Mouse (Mus musculus): Measurements from ENCODE around the gene Rasgef1b. TPM values are rescaled to one million over a fixed set of nuclear protein-coding genes. Genes with fewer than 3 reads are reported as not detected.
A peak's percentile ranks its signal among the peaks of the same experiment; 100 is the strongest.

The Rasgef1b gene
- polyA plus RNA-seq, 1 experiment = 8.6 TPM

GRCm38 (mm10) chr5:99591348-99591747 is 137.5 kb downstream of the Rasgef1b start:
- Histone ChIP-seq H3K4me3 (ENCODE audit: insufficient read depth, low read depth, low read length) (no peak overlapping the region), H3K27me3 (replicated peaks; ENCODE audit: control insufficient read depth, insufficient read depth, low read length) (no peaks in the 10 kb centered on the region), H3K36me3 (ENCODE audit: control insufficient read depth, insufficient read depth, low read length) (no peaks in the 10 kb centered on the region), H3K4me1 (ENCODE audit: control insufficient read depth, insufficient read depth, low read length) (no peaks in the 10 kb centered on the region), H3K27ac (ENCODE audit: insufficient read depth, low read depth, low read length) (no peak overlapping the region)
- no peak for DNase-seq
- TF ChIP-seq POLR2A (IDR thresholded peaks at IDR 0.05; ENCODE audit: low read depth, low read length) = no peak
- TF ChIP-seq CTCF (conservative IDR thresholded peaks at IDR 0.05; ENCODE audit: insufficient read depth, insufficient read length, low read depth, low read length) = no peak
- WGBS = 40% methylated on average over 6 of the region's 6 CpGs

- WGBS = 85% methylated on average over 4 of the region's 4 CpGs
- no peaks in the 10 kb centered on the region for H3K27me3 ChIP-seq (replicated peaks; ENCODE audit: control insufficient read depth, insufficient read depth, low read length)
- TF ChIP-seq POLR2A (IDR thresholded peaks at IDR 0.05; ENCODE audit: low read depth, low read length) = no peak
- no peak for TF ChIP-seq CTCF (conservative IDR thresholded peaks at IDR 0.05; ENCODE audit: insufficient read depth, insufficient read length, low read depth, low read length)
- no peaks in the 10 kb centered on the region for H3K4me1 ChIP-seq (ENCODE audit: control insufficient read depth, insufficient read depth, low read length)
- no peaks in the 10 kb centered on the region for H3K36me3 ChIP-seq (ENCODE audit: control insufficient read depth, insufficient read depth, low read length)
- no peak for DNase-seq
- no peak overlapping the region for H3K27ac ChIP-seq (ENCODE audit: insufficient read depth, low read depth, low read length)
- H3K4me3 ChIP-seq (ENCODE audit: insufficient read depth, low read depth, low read length) = no peak overlapping the region
These were observed 138.3 kb downstream of the Rasgef1b start for GRCm38 (mm10) chr5:99590539-99590938.

GRCm38 (mm10) chr5:99587994-99588393 is 140.9 kb downstream of the Rasgef1b start:
- Histone ChIP-seq H3K36me3 (ENCODE audit: control insufficient read depth, insufficient read depth, low read length) (no peaks in the 10 kb centered on the region), H3K4me1 (ENCODE audit: control insufficient read depth, insufficient read depth, low read length) (no peaks in the 10 kb centered on the region), H3K27ac (ENCODE audit: insufficient read depth, low read depth, low read length) (no peak overlapping the region), H3K27me3 (replicated peaks; ENCODE audit: control insufficient read depth, insufficient read depth, low read length) (no peaks in the 10 kb centered on the region), H3K4me3 (ENCODE audit: insufficient read depth, low read depth, low read length) (no peak overlapping the region)
- TF ChIP-seq POLR2A (IDR thresholded peaks at IDR 0.05; ENCODE audit: low read depth, low read length) (no peak), CTCF (conservative IDR thresholded peaks at IDR 0.05; ENCODE audit: insufficient read depth, insufficient read length, low read depth, low read length) (no peak)
- WGBS = 98% methylated on average over 5 of the region's 5 CpGs
- no peak for DNase-seq

- Histone ChIP-seq H3K27me3 (replicated peaks; ENCODE audit: control insufficient read depth, insufficient read depth, low read length) (no peaks in the 10 kb centered on the region), H3K4me1 (ENCODE audit: control insufficient read depth, insufficient read depth, low read length) (no peaks in the 10 kb centered on the region), H3K4me3 (ENCODE audit: insufficient read depth, low read depth, low read length) (no peak overlapping the region), H3K27ac (ENCODE audit: insufficient read depth, low read depth, low read length) (no peak overlapping the region), H3K36me3 (ENCODE audit: control insufficient read depth, insufficient read depth, low read length) (no peaks in the 10 kb centered on the region)
- TF ChIP-seq POLR2A (IDR thresholded peaks at IDR 0.05; ENCODE audit: low read depth, low read length) (no peak), CTCF (conservative IDR thresholded peaks at IDR 0.05; ENCODE audit: insufficient read depth, insufficient read length, low read depth, low read length) (no peak)
- 73% methylated on average over 4 of the region's 4 CpGs for WGBS
- no peak for DNase-seq
These were observed 141.3 kb downstream of the Rasgef1b start for GRCm38 (mm10) chr5:99587589-99587988.

- 63% methylated on average over 6 of the region's 6 CpGs for WGBS
- Histone ChIP-seq H3K36me3 (ENCODE audit: control insufficient read depth, insufficient read depth, low read length) (no peaks in the 10 kb centered on the region), H3K27ac (ENCODE audit: insufficient read depth, low read depth, low read length) (peak overlapping the region; percentile 49; the same call in 1 of the 2 replicates), H3K4me3 (ENCODE audit: insufficient read depth, low read depth, low read length) (no peak overlapping the region), H3K4me1 (ENCODE audit: control insufficient read depth, insufficient read depth, low read length) (no peaks in the 10 kb centered on the region), H3K27me3 (replicated peaks; ENCODE audit: control insufficient read depth, insufficient read depth, low read length) (no peaks in the 10 kb centered on the region)
- DNase-seq = peak; percentile 70
- TF ChIP-seq CTCF (conservative IDR thresholded peaks at IDR 0.05; ENCODE audit: insufficient read depth, insufficient read length, low read depth, low read length) (no peak), POLR2A (IDR thresholded peaks at IDR 0.05; ENCODE audit: low read depth, low read length) (no peak)
These were observed 142.6 kb downstream of the Rasgef1b start for GRCm38 (mm10) chr5:99586287-99586686.

GRCm38 (mm10) chr5:99585166-99585898 is 143.5 kb downstream of the Rasgef1b start:
- Histone ChIP-seq H3K36me3 (ENCODE audit: control insufficient read depth, insufficient read depth, low read length) (no peaks in the 10 kb centered on the region), H3K27ac (ENCODE audit: insufficient read depth, low read depth, low read length) (no peak overlapping the region), H3K27me3 (replicated peaks; ENCODE audit: control insufficient read depth, insufficient read depth, low read length) (no peaks in the 10 kb centered on the region), H3K4me1 (ENCODE audit: control insufficient read depth, insufficient read depth, low read length) (no peaks in the 10 kb centered on the region), H3K4me3 (ENCODE audit: insufficient read depth, low read depth, low read length) (no peak overlapping the region)
- 68% methylated on average over 5 of the region's 5 CpGs for whole genome bisulfite sequencing
- DNase-seq = no peak
- TF ChIP-seq POLR2A (IDR thresholded peaks at IDR 0.05; ENCODE audit: low read depth, low read length) (no peak), CTCF (conservative IDR thresholded peaks at IDR 0.05; ENCODE audit: insufficient read depth, insufficient read length, low read depth, low read length) (no peak)

- Histone ChIP-seq H3K4me1 (ENCODE audit: control insufficient read depth, insufficient read depth, low read length) (no peaks in the 10 kb centered on the region), H3K27ac (ENCODE audit: insufficient read depth, low read depth, low read length) (no peak overlapping the region), H3K36me3 (ENCODE audit: control insufficient read depth, insufficient read depth, low read length) (no peaks in the 10 kb centered on the region), H3K27me3 (replicated peaks; ENCODE audit: control insufficient read depth, insufficient read depth, low read length) (no peaks in the 10 kb centered on the region), H3K4me3 (ENCODE audit: insufficient read depth, low read depth, low read length) (no peak overlapping the region)
- DNase-seq = no peak
- TF ChIP-seq CTCF (conservative IDR thresholded peaks at IDR 0.05; ENCODE audit: insufficient read depth, insufficient read length, low read depth, low read length) (no peak), POLR2A (IDR thresholded peaks at IDR 0.05; ENCODE audit: low read depth, low read length) (no peak)
- WGBS = 66% methylated on average over 9 of the region's 9 CpGs
These were observed 144.6 kb downstream of the Rasgef1b start for GRCm38 (mm10) chr5:99584266-99584665.
